Mouse (Mus musculus) ES-Bruce4 (cell line): ENCODE measurements at regions not wholly inside any gene's neighbourhood (a gene's known extent, or its start where the extent isn't known, plus 50 kb on each side); places are given as distances from the start of the nearest gene placed in this dataset.

Experiments used
- CTCF ChIP-seq: IDR thresholded peaks from one replicate; pipeline ENCODE4 v1.8.1; 2011; ENCODE audit warnings: low read depth, low read length
- EP300 ChIP-seq: IDR thresholded peaks from 2 replicates; pipeline ENCODE4 v1.6.1; 2011; ENCODE audit warnings: low read depth, low read length; ENCODE audit not compliant: insufficient read depth
- POLR2A ChIP-seq: IDR thresholded peaks from one replicate; pipeline ENCODE4 v1.8.1; 2011; ENCODE audit warnings: low read length; ENCODE audit not compliant: insufficient read depth

- TF ChIP-seq CTCF (no peak), POLR2A (no peak), EP300 (no peak)
Measured at GRCm38 (mm10) chr13:56010416-56010815, 125.7 kb downstream of the H2afy start.
